In the genomic region with DNA sequence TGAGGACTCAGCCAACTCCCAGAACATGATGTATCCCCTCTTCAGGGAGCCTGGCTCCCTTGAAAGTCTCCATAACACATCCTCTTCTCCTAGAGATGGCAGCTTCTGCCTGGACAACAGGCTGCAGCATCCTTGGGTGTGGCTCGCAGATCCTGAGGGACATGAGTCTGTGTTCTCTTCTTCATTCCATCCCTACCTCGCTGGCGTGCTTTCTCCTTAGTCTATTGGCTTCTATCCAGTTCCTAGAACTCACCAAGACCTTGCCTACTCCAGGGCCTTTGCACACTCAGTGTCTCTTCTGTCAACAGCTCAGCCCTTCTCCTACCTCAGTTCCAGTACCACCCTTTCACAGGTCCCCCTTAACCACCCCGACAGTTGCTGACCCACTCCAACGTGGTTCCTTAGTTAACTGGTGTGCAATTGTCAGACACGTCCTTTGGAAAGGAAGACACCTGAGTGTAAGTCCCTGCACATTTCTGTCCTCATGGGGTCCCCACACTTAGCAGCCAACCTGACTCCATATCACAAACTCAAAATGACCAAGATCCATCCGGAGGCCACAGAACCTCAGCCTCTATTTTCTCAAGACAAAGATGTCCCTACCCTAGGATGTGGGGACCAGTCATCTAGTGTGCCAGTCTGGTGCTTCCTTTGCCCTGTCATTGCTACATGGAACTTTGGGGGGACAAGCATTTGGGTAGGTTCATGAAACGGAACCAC, we compare ENCODE assay signal across 22 mouse cellular contexts. TPM values are rescaled to one million over a fixed set of nuclear protein-coding genes. Genes with fewer than 3 reads are reported as not detected.
DNase-seq lines count a peak whose midpoint lies in the region; ATAC-seq lines count a peak whose summit lies in the region.
"Had no signal": no experiment of that assay in that cellular context is flagged by ENCODE, and none has a peak within 500 bp of the region (broad histone marks: within the 10 kb centered on the region; RNA-seq: fewer than 3 reads in every experiment).

No protein-coding gene starts in this region.

- H3K27me3 ChIP-seq in erythroblast, embryonic 14.5 days (ENCODE audit: control insufficient read depth): peaks cover 26% of the 10 kb centered on the region
- H3K27me3 ChIP-seq in heart, embryonic 12.5 days (replicated peaks): peaks cover 49% of the 10 kb centered on the region
- H3K27me3 ChIP-seq: forebrain, embryonic 15.5 days; hindbrain, embryonic 15.5 days; neural tube, embryonic 12.5 days had no signal

- H3K4me1 ChIP-seq in erythroblast, embryonic 14.5 days (ENCODE audit: control insufficient read depth): peaks cover 77% of the 10 kb centered on the region
- H3K4me1 ChIP-seq in heart, embryonic 12.5 days (replicated peaks): no peaks in the 10 kb centered on the region
- H3K4me1 ChIP-seq: forebrain, embryonic 15.5 days; hindbrain, embryonic 15.5 days; intestine, embryonic 15.5 days had no signal

- no peak for ATAC-seq in erythroblast, adult 5-6 weeks (replicated peaks; ENCODE audit: low FRiP score, poor library complexity, severe bottlenecking)
- ATAC-seq in heart, embryonic 12.5 days (ENCODE audit: insufficient number of reproducible peaks, low FRiP score): no peak
- ATAC-seq: forebrain, embryonic 15.5 days; intestine, embryonic 15.5 days had no signal

- DNase-seq in heart, adult 9 months (ENCODE audit: low spot score in 2 of 2): no peak
- DNase-seq in spleen, postnatal 10 days (ENCODE audit: low spot score in 2 of 2): peak; percentile 28 to 55
- no peak for DNase-seq in spleen, postnatal 14 days (ENCODE audit: low spot score in 2 of 2)
- DNase-seq in adrenal gland, postnatal 25 days: no peak
- DNase-seq in right cerebral cortex, postnatal 25 days: no peak
- DNase-seq: adrenal gland, adult 2 months; cerebellum, adult 11-12 months; cerebellum, postnatal 36 days; heart, postnatal 10 days; kidney, adult 9 months; kidney, postnatal 25 days; layer of hippocampus, adult 9-11 months; lung, adult 2 months; lung, postnatal 4 days; thymus, postnatal 36 days had no signal

- no peak overlapping the region for H3K9ac ChIP-seq in heart, embryonic 12.5 days
- H3K9ac ChIP-seq: forebrain, embryonic 15.5 days; hindbrain, embryonic 15.5 days; intestine, embryonic 15.5 days; neural tube, embryonic 12.5 days had no signal

- H3K36me3 ChIP-seq in erythroblast, embryonic 14.5 days (ENCODE audit: control insufficient read depth): peaks cover 88% of the 10 kb centered on the region
- H3K36me3 ChIP-seq in heart, embryonic 12.5 days: no peaks in the 10 kb centered on the region
- H3K36me3 ChIP-seq: forebrain, embryonic 15.5 days; hindbrain, embryonic 15.5 days; intestine, embryonic 15.5 days; neural tube, embryonic 12.5 days had no signal

- H3K27ac ChIP-seq in heart, embryonic 12.5 days (ENCODE audit: poor library complexity, severe bottlenecking): peak overlapping the region; percentile 45; the same call in 1 of the 2 replicates
- H3K27ac ChIP-seq: forebrain, embryonic 15.5 days; hindbrain, embryonic 15.5 days; intestine, embryonic 15.5 days; neural tube, embryonic 12.5 days had no signal

- 77% methylated on average over 8 of the region's 8 CpGs for WGBS in heart, embryonic 12.5 days

- H3K4me3 ChIP-seq in erythroblast, embryonic 14.5 days (replicated peaks): peak overlapping the region; percentile 75
- peak overlapping the region; percentile 26 for H3K4me3 ChIP-seq in heart, embryonic 12.5 days
- H3K4me3 ChIP-seq: forebrain, embryonic 15.5 days; hindbrain, embryonic 15.5 days; intestine, embryonic 15.5 days; neural tube, embryonic 12.5 days had no signal

- H3K9me3 ChIP-seq in erythroblast, embryonic 14.5 days (ENCODE audit: control insufficient read depth, low read length): peaks cover 3% of the 10 kb centered on the region; the same call in 1 of the 2 replicates
- H3K9me3 ChIP-seq in heart, embryonic 12.5 days (replicated peaks): no peaks in the 10 kb centered on the region
- H3K9me3 ChIP-seq: forebrain, embryonic 15.5 days; hindbrain, embryonic 15.5 days; intestine, embryonic 15.5 days; neural tube, embryonic 12.5 days had no signal

- H3K4me2 ChIP-seq in heart, embryonic 12.5 days: peak overlapping the region; percentile 44
- H3K4me2 ChIP-seq: forebrain, embryonic 15.5 days; hindbrain, embryonic 15.5 days; intestine, embryonic 15.5 days; neural tube, embryonic 12.5 days had no signal

RNA-seq across cellular contexts. Expression of gene Slc4a1, which starts 4.1 kb away (rescaled TPM):
- 575 and 672 TPM in 2 replicates for polyA plus RNA-seq in erythroblast, embryonic 14.5 days (2012)
- 4,977 and 5,433 TPM in 2 replicates for total RNA-seq in erythroblast, adult 5-6 weeks (2015; ENCODE audit: low replicate concordance)
- 6,454 and 7,565 TPM in 2 replicates for total RNA-seq in erythroblast, adult 5-6 weeks (2017; ENCODE audit: low replicate concordance)
- polyA plus RNA-seq in heart, embryonic 12.5 days (2016; fragmentation: Nextera tagmentation; extraction: Ambion mirVana): 114 and 116 TPM in 2 replicates
- 1.0 and 1.8 TPM in 2 replicates for total RNA-seq in adrenal gland, postnatal 25 days (2021)

RNA-seq across cellular contexts. Expression of gene Rundc3a, which starts 31.3 kb away (rescaled TPM):
- polyA plus RNA-seq in erythroblast, embryonic 14.5 days (2012): 1.8 and 2.1 TPM in 2 replicates
- total RNA-seq in erythroblast, adult 5-6 weeks (2015; ENCODE audit: low replicate concordance): 3.1 TPM in 1 of 2 replicates, not detected in the other
- total RNA-seq in erythroblast, adult 5-6 weeks (2017; ENCODE audit: low replicate concordance): 2.7 and 7.5 TPM in 2 replicates
- 1.7 and 1.8 TPM in 2 replicates for polyA plus RNA-seq in heart, embryonic 12.5 days (2016; fragmentation: Nextera tagmentation; extraction: Ambion mirVana)
- 24.4 and 39.7 TPM in 2 replicates for total RNA-seq in adrenal gland, postnatal 25 days (2021)

RNA-seq across cellular contexts. Expression of gene Ubtf, which starts 42.4 kb away (rescaled TPM):
- 10.3 and 12.3 TPM in 2 replicates for polyA plus RNA-seq in erythroblast, embryonic 14.5 days (2012)
- 19.0 and 22.8 TPM in 2 replicates for total RNA-seq in erythroblast, adult 5-6 weeks (2015; ENCODE audit: low replicate concordance)
- total RNA-seq in erythroblast, adult 5-6 weeks (2017; ENCODE audit: low replicate concordance): 119 and 258 TPM in 2 replicates
- 65.4 and 68.6 TPM in 2 replicates for polyA plus RNA-seq in heart, embryonic 12.5 days (2016; fragmentation: Nextera tagmentation; extraction: Ambion mirVana)
- 113 and 116 TPM in 2 replicates for total RNA-seq in adrenal gland, postnatal 25 days (2021)

RNA-seq across cellular contexts. Expression of gene Slc25a39, which starts 45.8 kb away (rescaled TPM):
- polyA plus RNA-seq in erythroblast, embryonic 14.5 days (2012): 579 and 725 TPM in 2 replicates
- total RNA-seq in erythroblast, adult 5-6 weeks (2015; ENCODE audit: low replicate concordance): 461 and 462 TPM in 2 replicates
- total RNA-seq in erythroblast, adult 5-6 weeks (2017; ENCODE audit: low replicate concordance): 236 and 290 TPM in 2 replicates
- 253 and 260 TPM in 2 replicates for polyA plus RNA-seq in heart, embryonic 12.5 days (2016; fragmentation: Nextera tagmentation; extraction: Ambion mirVana)
- 439 and 629 TPM in 2 replicates for total RNA-seq in adrenal gland, postnatal 25 days (2021)

Comparison
In these comparisons a context has a peak if more than half of its experiments do, and no peak if none do; other contexts are left out.
1. DNase-seq: peak in spleen, postnatal 10 days (2 of 2); none in heart, adult 9 months (0 of 2), spleen, postnatal 14 days (0 of 2), adrenal gland, postnatal 25 days (single experiment) and right cerebral cortex, postnatal 25 days (single experiment).
2. RNA of gene Slc4a1, which starts 4.1 kb away (total RNA-seq): 4,977 to 7,565 TPM in erythroblast, adult 5-6 weeks; 1.0 to 1.8 TPM in adrenal gland, postnatal 25 days; every median in the first group is over 1,000 times any median in the second.